Mouse (Mus musculus): ENCODE data around the gene Psmb11.

DNA sequence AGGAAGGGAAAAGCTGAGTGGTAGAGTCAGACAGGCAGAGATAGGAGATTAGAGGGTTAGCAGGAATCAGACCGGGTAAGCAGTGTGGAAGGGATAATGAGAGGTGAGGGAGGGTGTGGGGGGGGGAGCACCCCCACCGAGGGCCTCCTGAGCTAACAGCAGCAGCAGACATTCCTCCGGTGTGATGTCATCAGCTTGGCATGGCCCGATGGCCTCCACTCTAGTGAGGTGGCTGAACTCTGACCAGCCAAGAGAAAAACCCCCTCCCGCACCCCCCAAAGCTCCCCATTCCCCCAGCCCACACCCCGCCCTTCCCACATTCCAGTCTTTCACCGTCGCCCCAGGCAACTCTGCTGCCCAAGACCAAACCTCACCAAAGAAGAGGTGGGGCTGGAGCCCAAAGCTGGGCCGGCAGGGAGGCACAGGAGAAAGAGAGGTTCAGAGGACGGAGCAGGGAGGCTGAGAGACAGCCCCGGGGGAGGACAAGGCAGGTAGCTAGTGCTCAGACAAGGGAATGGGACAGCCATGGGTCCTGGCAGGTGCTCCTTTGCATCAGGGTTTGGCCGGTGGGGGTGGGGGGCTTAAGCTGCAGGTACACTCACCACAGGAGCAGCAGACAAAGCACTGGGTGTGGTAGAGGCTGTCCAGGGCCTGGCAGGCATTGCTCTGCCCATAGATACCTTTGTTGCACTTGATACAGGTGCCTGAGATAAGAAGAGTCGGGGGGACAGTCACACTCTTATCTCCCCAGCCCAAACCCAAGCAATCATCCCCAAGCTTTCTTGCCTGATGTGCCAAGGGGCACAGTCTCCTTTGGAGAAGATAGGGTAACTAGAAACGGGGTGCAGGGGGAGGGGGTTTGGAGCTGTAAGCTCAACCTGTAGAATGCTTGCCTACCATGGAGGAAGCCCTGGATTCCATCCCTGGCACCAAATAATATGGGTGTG, 48.2 kb upstream of the Psmb11 start:
- TF ChIP-seq POLR2A (IDR thresholded peaks at IDR 0.05; ENCODE audit: low read depth, low read length) (no peak), CTCF (IDR thresholded peaks at IDR 0.05; ENCODE audit: extremely low read depth, insufficient read depth, insufficient read length, insufficient replicate concordance) (no peak)
